Mouse (Mus musculus): ENCODE results near the gene Pp2d1.

GRCm38 (mm10) chr17:53566919-53567345 lies 27.7 kb upstream of the Pp2d1 start:
- no peak for TF ChIP-seq ZMIZ1 (IDR thresholded peaks at IDR 0.05; ENCODE audit: low read depth, low read length)
- TF ChIP-seq POLR2A (IDR thresholded peaks at IDR 0.05; ENCODE audit: low read depth, low read length), result peak; percentile 53; the same call in 1 of the 2 replicates
- no peak for TF ChIP-seq MAZ (IDR thresholded peaks at IDR 0.05; ENCODE audit: low read depth, low read length)
- TF ChIP-seq JUN (IDR thresholded peaks at IDR 0.05; ENCODE audit: insufficient read depth, low read depth, low read length), result no peak
- peak in 1 of 2 experiments; percentile 9; a peak in 1 of 4 replicates for TF ChIP-seq CTCF (conservative IDR thresholded peaks at IDR 0.05 in 1 of 2, IDR thresholded peaks at IDR 0.05 in 1 of 2; ENCODE audit: low read depth in 2 of 2, low read length in 2 of 2)
- TF ChIP-seq MAFK (IDR thresholded peaks at IDR 0.05; ENCODE audit: insufficient replicate concordance, low read length), result no peak
- TF ChIP-seq GABPA (IDR thresholded peaks at IDR 0.05; ENCODE audit: insufficient replicate concordance, low read depth, low read length), result no peak

All from CH12.LX (cell line).